Mouse (Mus musculus) heart, postnatal 4 days (tissue): Measurements from ENCODE around the gene Nrip1. TPM values are rescaled to one million over a fixed set of nuclear protein-coding genes. Genes with fewer than 3 reads are reported as not detected.
A peak's percentile ranks its signal among the peaks of the same experiment; 100 is the strongest.

Source experiments
- DNase-seq: peaks from one replicate; pipeline ENCODE4 v3.0.0; 2021
- total RNA-seq, 2 experiments: library from RNA; stranded (reverse); gene quantifications; 2 replicates each; pipeline ENCODE4 v1.2.3; 2021

Nrip1 gene
- total RNA-seq, 2 experiments from 2014 or later = 24.3 to 25.7 TPM

- DNase-seq = no peak
Measured at GRCm38 (mm10) chr16:76371614-76371917, 2.1 kb downstream of the Nrip1 start.

- DNase-seq = no peak
Measured at GRCm38 (mm10) chr16:76370716-76371613, 2.7 kb downstream of the Nrip1 start.

DNA sequence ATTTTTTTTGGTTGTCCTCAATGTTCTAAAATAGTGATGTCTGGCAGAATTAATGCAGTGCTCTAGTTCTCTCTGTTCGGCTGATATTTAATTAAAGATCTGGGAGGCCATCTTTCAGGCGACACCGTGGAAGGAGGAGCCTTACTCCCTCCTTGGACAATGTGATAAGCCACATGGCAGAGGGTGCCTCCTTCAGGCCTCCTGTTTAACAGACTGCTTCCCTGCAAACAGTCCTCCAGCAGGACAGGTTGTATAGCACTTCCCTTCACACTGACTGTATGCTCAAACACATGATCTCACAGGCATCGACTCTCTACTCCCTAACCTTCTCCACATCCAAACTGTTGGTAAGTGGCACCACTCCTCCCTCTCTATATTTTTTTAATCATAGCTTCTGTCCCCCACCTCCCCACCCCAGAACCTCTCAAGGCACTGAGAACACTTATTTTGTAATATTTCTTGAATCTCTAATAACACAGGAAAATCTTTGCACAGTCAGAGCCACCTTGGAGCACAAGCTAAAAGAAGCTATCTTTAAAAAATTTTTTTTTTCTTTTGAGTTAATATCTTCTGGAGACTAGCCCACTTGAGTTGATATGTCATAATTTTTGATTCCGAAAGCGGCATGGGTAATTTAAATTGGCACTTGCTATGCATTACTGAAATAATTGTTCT lies 3.4 kb downstream of the Nrip1 start:
- DNase-seq = peak; percentile 22

GRCm38 (mm10) chr16:76369236-76369635 lies 4.4 kb downstream of the Nrip1 start:
- DNase-seq = no peak

GRCm38 (mm10) chr16:76367261-76367908 lies 6.2 kb downstream of the Nrip1 start:
- DNase-seq = no peak

GRCm38 (mm10) chr16:76365790-76366406 lies 7.7 kb downstream of the Nrip1 start:
- no peak for DNase-seq

DNA sequence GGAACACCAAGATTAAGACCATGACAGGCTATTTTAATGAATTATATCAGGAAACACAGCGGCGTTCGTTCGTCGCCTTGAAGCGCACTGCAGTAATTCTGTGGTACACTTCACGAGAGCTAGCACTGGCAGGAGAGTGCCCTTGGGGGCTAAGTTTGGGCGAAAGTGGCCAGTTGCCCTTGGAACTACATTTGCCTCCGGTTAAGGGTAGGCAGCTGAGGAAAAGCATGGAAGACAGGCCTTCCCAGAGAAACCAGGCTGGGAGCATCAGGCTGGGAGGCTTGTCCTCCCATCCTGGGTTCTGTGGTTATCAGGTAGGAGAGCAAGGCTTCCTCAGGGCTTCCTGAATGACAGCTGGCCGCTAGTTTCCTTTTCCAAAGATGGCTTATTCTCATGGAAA lies 8.4 kb downstream of the Nrip1 start:
- DNase-seq = no peak

GRCm38 (mm10) chr16:76363641-76364040 lies 10.0 kb downstream of the Nrip1 start:
- no peak for DNase-seq

DNA sequence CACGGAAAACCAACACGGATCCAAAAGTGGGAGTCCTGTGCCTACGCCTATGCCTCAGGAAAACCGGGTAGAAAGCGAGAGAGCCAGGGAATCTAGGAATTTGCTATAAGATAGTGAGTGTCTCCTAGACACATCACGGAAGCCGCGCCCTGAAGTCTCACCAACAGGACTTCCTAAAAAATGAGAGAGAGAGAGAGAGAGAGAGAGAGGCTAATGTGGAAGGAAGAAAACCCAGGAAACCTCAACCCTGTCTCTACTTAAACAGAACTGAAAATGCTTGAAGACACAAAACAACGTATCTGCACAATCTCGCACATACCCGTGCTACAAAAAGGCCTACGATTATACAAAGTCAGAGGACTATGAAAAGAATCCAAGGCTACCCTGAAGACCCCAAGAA lies 10.6 kb downstream of the Nrip1 start:
- DNase-seq = no peak

- DNase-seq = no peak
Measured at GRCm38 (mm10) chr16:76360441-76360840, 13.2 kb downstream of the Nrip1 start.

GRCm38 (mm10) chr16:76358757-76359156 lies 14.9 kb downstream of the Nrip1 start:
- DNase-seq = no peak

GRCm38 (mm10) chr16:76358128-76358748 lies 15.4 kb downstream of the Nrip1 start:
- no peak for DNase-seq

DNA sequence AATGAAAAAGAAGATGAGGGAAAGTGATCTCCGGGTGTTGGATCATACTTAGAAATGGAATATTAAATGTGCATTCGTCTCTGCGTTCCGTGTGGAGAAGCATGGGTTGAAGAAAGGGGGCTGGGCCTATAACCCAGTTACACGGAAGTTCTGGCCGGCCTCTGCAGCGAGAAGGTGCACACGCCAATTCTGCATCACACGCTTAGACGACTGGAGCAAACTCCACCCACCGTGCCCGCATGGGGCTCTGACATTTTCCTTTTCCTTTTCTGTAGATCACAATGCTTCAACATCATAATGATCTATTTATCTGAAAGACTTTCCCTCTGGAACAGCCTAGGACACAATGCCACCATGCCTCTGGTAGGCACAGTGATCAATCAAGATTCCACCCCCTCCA lies 16.5 kb downstream of the Nrip1 start:
- no peak for DNase-seq

DNA sequence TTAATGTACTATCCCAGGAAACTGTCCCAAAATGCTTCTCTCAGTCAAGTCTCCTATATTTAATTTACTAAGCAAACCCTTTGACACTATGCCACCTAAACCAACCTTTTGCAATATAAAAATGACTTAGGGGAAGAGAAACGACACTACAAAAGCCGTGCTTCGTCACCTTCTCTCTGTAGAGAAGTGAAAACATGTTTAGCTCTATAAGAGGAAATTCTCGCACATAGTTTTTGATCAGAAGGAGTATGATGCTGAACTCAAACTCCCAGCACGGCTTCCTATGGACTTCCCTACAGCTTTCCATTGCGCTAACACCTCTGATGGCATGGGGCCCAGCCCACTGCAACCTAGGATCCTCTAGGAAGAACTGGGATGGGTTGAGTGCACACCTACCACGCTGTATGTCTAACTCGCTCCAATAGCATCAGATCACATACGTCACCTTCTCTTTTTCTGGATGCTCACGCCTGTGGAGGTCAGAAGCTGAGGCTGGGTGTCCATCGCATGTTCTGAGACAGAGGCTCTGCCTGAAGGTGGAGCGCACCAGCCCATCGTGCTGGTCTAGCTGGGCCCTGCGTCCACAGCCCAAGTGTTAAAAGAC lies 17.6 kb downstream of the Nrip1 start:
- DNase-seq = no peak

DNA sequence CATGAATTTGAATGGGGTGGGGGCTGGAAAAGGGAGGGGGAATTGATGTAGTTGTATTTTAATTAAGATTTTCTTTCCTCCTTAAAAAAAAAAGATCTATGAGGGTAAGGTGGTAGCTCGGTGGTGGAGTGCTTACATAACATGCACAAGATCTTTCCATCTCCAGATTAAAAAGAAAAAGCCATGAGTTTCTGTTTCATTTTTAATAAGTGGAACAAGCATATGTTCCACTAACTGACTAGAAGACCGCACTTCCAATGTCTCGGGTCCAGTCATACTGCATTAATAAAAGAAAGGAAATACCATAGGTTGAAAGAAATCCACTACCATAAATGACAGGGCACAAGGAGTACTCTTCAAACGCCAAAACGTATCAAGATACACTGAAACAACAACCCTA lies 18.4 kb downstream of the Nrip1 start:
- DNase-seq = no peak

DNA sequence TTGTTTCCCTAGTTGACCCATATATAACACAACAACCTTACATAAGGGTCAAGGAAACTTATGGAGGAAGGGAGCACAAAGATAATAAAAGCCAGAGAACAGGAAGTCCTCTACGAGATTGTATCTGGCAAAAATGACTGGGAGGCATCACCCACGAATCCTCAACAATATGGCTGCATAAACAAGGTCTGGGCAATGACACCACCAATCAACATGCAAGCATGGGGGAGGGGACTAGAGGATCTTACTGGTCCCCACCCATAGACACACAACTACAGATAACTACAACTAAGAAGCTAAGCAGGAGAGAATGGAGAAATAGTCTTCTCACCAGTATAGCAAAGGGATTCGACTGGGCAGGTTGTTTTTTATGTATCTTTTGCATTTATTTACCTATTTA lies 18.8 kb downstream of the Nrip1 start:
- DNase-seq = no peak

GRCm38 (mm10) chr16:76354289-76354688 lies 19.3 kb downstream of the Nrip1 start:
- DNase-seq = no peak

DNA sequence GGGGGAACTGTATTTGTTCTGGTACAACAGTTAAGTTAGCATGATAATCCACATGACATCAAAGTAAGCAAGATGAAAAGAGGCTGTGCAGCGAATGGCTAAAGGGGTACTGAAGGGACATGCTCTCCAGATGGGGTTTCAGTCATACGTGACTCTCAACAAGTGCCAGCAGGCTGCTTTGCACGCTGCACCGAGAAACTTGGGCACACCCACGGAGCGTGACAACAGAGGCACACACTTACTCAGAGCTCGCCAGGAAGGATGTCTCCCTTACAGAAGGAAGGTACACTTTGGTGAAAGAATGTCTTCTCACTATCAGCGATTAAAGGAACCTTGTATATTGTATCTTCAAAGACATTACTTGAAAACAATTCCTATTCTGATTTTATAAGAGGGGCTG lies 22.7 kb downstream of the Nrip1 start:
- DNase-seq = no peak

GRCm38 (mm10) chr16:76349053-76349452 lies 24.6 kb downstream of the Nrip1 start:
- DNase-seq = no peak

DNA sequence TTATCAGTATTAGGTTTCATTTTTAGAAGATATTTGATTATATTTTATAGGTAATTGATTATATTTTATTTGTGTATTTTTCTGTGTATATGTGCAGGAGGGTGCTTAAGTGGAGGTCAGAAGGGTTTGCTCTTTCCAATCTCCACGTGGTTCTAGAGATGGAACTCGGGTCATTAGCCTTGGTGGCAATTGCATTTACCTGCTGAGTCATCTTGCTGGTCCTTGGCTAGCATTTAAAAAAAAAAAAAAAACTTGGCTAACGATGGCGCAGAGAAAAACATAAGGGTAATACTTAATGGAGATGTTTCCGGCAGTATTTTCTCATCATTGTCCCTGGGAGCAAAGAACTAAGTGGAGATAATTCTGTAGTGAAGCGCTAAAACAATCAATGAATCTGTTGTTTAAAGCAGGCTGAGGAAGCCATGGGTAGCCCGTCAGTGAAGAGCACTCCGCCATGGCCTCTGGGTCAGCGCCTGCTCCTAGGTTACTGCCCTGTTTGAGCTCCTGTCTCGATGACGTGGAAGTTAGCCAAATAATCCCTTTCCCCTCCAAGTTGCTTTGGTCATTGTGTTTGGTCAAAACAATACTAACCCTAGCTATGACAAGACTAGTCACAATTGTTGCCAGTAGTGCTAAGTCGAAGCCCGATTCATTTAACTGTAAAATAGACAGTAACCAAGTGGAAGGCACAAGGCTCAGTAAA lies 25.8 kb downstream of the Nrip1 start:
- no peak for DNase-seq

- no peak for DNase-seq
Measured at GRCm38 (mm10) chr16:76346371-76346770, 27.3 kb downstream of the Nrip1 start.
